Mouse (Mus musculus) embryo, embryonic 11 days (tissue): Measurements from ENCODE around the gene Set.

Experiments
- DNase-seq: peaks from one replicate; pipeline ENCODE4 v3.0.0-alpha.2; 2015

Set gene

GRCm38 (mm10) chr2:30091521-30091920 is 34.3 kb downstream of the Set start:
- no peak for DNase-seq

DNA sequence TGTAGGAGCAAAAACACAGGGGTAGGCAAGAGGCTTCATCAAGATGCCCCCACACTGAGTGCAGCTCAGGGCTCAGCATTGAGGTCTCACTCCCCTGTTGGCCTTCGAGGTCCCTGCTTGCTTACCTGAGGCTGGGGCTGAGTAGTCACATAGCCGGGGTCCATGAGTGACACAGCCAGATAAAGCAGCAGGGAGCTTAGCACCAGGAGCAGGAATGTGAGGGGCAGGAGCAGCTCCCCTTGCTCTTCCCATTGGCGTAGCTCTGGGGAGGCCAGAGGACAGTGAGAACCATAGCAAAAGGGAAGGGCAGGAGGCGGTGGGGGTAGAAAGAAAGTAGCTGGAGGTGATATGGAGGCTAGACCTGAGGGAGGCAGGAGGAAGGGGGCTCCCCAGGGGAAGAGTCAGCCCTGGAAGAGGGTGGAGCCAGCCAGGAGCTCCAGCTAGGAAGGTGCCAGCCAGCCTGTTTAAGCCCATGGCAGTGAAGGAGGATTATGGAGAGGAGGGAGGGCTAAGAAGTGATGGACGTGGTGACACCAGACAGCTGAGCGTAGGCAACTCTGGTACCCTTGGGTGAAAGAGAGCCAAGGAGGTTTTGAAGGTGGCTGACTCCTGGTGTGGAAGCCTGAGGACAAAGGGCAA is 35.2 kb downstream of the Set start:
- DNase-seq = no peak

DNA sequence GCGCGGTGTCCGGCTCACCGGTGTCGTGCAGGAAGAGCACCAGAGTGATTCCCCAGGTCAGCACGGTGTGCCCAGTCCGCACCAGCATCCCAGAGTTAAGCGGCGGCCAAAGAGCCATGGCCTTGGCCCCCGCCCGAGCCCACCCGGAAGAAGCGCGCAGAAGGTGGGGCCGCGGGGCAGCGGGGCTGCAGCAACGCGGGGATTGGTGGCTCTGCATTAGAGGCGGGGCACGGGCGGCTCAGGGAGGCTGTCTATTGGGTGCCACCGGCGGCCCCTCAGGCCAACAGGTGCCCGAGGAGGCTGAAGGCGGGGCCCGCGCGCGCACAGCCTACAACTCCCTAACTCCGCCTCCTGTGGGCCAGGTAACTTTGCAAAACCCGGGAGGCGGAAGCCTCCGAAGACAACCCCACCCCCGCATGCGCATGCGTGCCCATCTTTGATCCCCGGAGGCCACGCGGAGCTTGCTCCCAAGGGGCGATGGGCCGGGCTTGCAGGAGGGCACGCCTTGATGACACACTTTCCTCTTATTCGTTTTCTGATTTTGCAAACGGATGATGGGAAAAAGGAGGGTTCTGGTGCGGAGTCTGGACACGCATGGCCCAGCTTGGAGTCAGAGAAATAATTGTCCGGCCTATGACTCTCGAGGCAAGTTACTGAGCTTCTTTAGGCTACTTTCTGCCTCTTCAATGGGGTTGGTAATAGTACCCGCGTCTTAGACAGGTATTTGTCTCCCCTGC is 36.5 kb downstream of the Set start, which contains the start of gene Zdhhc12:
Gene Zdhhc12, minus strand, starts transcription at position 178 of the 737 bp plus-strand sequence.
- DNase-seq = peak; percentile 97

DNA sequence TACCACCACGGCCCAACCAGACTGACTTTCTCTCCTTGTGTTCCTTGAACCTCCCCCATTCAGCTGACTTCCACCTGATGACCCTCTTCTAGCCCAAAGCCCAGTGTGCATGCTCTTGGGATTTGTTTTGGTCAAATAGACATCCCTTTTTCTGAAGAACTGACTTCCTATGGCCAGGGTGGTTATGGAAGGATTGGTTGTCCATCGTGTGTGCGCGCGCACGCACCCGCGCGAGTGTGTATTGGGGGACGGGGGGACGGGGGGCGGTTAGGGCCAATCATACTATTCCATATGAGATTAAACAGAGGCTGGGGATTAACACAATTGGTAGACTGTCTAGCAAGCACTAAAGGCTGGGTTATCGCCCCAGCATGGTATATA is 37.0 kb downstream of the Set start:
- peak; percentile 53 for DNase-seq

DNA sequence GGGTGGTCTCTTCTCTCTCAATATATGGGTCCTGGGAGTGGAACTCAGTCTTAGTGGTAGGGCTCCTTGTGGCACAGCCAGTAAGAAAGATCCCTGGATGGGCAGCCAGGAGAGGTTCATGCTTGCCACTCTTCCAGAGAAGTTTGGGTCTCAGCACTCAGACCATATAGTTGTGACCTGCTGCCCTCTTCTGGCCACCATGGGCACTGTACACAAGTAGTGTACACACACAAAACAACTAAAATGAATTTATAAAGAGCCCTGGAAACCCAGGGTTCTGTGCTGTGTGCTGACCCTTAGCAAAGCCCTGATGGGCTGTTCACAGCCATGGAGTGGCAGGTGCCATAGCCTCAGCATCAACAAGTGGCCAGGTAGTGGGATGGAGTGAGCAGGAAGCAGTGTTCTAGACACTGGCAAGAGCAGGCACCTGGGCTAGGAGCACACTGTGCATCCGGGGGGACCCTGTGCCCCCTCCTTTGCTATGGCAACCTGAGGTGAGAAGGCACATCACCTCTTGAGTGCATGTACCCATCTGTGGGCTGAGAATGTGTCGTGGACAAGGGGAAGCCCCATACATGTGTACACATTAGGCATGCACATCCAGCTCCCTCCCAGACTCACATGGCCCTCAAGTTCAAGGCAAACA is 38.8 kb downstream of the Set start:
- peak; percentile 71 for DNase-seq

- no peak for DNase-seq
These were observed 43.0 kb downstream of the Set start for GRCm38 (mm10) chr2:30100214-30100613.

DNA sequence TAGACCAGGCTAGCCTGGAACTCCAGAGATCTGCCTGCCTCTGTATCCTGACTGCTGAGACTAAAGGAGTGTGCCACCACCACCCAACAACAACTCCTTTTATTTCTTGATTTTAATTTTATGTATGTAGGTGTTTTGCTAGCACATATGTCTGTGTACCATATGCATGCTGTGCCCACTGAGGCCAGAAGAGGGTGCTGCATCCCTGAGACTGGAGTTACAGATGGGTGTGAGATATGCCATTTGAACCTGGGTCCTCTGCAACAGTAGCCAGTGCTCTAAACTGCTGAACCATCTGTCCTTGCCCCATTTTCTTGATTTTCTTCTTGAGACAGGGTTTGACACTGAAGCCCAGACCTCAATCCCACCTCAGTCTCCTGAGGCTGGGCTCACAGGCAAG is 49.2 kb downstream of the Set start:
- DNase-seq = peak; percentile 58

- DNase-seq = no peak
These were observed 50.5 kb downstream of the Set start for GRCm38 (mm10) chr2:30107646-30108045.

DNA sequence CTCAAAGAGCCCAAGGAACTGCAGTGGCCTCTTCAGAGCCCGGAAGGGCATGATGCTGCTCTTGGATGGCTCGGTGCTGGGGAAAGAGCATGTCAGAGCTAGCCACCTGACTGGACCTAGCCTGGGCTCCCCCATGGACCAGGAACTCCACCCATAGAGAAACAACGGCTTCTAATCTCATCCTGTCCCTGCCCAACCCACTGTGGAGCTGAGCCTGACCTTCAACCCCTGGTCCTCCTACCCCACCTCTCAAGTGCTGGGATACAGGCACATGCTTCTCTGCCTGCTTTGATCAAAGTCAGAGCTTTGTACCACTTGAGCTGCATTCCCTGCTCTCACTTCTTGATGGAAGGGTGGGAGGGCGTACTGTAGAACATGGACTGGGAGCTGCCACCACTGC is 51.1 kb downstream of the Set start:
- DNase-seq = no peak

- DNase-seq = no peak
These were observed 54.3 kb downstream of the Set start for GRCm38 (mm10) chr2:30111500-30111899.

DNA sequence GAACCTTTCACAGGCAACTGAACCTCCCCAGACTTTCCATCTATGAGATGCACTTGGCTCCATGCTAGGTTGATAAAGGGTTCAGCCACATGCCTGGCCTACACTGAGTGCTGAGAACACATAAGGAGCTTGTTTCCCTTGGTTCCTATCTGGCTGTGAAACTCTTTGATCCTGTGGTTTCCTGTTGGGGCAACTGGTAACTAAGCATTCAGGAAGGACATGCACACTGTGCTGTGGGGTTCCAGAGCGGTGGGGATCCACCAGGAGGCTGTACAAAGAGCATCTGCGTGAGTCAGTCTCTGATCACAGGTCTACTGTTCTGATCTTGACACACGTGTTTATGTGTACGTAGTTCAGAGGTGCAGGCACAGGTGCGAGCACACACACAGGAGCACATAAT is 55.4 kb downstream of the Set start:
- no peak for DNase-seq

DNA sequence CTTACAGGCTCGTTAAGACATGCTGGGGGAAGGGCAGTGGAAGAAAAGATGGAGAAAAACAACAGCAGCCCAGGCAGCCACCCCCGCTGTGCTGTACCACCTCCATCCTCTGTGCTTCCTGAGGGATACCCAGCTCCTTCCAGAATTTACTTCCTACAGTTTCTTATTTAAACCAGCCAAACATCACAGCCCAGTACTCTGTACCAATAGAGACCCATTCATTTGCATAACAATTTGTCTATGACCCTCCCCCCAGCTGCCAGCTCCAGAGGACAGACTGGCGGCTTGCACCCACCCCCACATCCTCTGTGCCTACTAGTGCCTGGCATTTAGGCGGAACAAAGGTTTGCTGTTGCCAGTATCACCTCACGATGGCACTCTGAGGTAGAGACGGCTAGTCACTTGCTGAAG is 62.5 kb downstream of the Set start:
- no peak for DNase-seq

DNA sequence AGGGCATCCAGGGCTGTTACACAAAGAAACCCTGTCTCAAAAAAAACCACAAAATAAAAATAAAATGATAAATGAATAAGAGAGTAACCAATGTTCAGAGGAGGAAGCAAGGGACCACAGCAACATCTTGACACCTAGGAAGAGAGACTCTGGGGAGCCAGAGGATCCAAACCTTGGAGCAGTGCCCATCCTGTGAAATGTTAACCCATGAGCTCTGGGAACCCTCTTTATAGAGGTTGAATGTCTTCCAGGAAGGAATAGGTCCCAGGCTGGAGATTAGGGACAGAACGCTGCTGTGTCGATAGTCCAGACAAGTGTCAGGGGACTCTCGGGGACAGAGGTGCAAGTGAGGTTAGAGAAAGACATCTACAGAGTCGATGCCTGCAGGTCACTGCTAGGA is 63.1 kb downstream of the Set start:
- DNase-seq = no peak
